Mouse (Mus musculus) granulocyte monocyte progenitor cell, adult 5-6 weeks (primary cell): ENCODE measurements around the gene Nipal4. TPM values are rescaled to one million over a fixed set of nuclear protein-coding genes. Genes with fewer than 3 reads are reported as not detected.
"Not testable (repeated sequence)": the region's sequence is repeated elsewhere in the genome, so short reads cannot be mapped to it uniquely, and the experiment has no call there.

Experiments
- ATAC-seq: replicated peaks from 2 replicates; pipeline ENCODE4 v1.8.0; 2016; ENCODE audit warnings: mild to moderate bottlenecking, moderate TSS enrichment, inconsistent platforms; ENCODE audit not compliant: poor library complexity, severe bottlenecking
- total RNA-seq, 2 experiments: library from RNA; stranded (forward) in 1 of 2; stranded (reverse) in 1 of 2; fragments of 200-712, 200-1000 nt in 1 of 2; fragments of >200 nt in 1 of 2; fragmentation: Nextera tagmentation in 1 of 2; gene quantifications; 2 replicates each; pipeline ENCODE4 v1.2.3; 2014 to 2017

Gene Nipal4
- not detected in 2 replicates for total RNA-seq (2014; fragmentation: Nextera tagmentation)
- total RNA-seq (2017): not detected in 2 replicates

- ATAC-seq: peak; percentile 55
Measured at GRCm38 (mm10) chr11:46165866-46166585, at the start of gene Nipal4. Gene Nipal4, minus strand, starts transcription at chr11:46166508.

GRCm38 (mm10) chr11:46215354-46215753 is 49.0 kb upstream of the Nipal4 start:
- ATAC-seq: peak; percentile 84

- ATAC-seq: no peak
Measured at GRCm38 (mm10) chr11:46214368-46215230, 48.3 kb upstream of the Nipal4 start.

GRCm38 (mm10) chr11:46213844-46214243 is 47.5 kb upstream of the Nipal4 start:
- ATAC-seq: no peak

GRCm38 (mm10) chr11:46211858-46212257 is 45.5 kb upstream of the Nipal4 start:
- no peak for ATAC-seq

- no peak for ATAC-seq
Measured at GRCm38 (mm10) chr11:46209884-46210283, 43.6 kb upstream of the Nipal4 start.

- ATAC-seq: no peak
Measured at GRCm38 (mm10) chr11:46205639-46206409, 39.5 kb upstream of the Nipal4 start.

- ATAC-seq: no peak
Measured at GRCm38 (mm10) chr11:46204841-46205240, 38.5 kb upstream of the Nipal4 start.

GRCm38 (mm10) chr11:46202547-46202887 is 36.2 kb upstream of the Nipal4 start:
- ATAC-seq: no peak

GRCm38 (mm10) chr11:46201636-46202546 is 35.6 kb upstream of the Nipal4 start:
- no peak for ATAC-seq

GRCm38 (mm10) chr11:46200664-46201063 is 34.4 kb upstream of the Nipal4 start:
- ATAC-seq: no peak

- no peak for ATAC-seq
Measured at GRCm38 (mm10) chr11:46194175-46194574, 27.9 kb upstream of the Nipal4 start.

GRCm38 (mm10) chr11:46188283-46188682 is 22.0 kb upstream of the Nipal4 start:
- no peak for ATAC-seq

GRCm38 (mm10) chr11:46185486-46185885 is 19.2 kb upstream of the Nipal4 start:
- no peak for ATAC-seq

- ATAC-seq: no peak
Measured at GRCm38 (mm10) chr11:46184946-46185345, 18.6 kb upstream of the Nipal4 start.

GRCm38 (mm10) chr11:46182031-46182430 is 15.7 kb upstream of the Nipal4 start:
- not testable (repeated sequence) for ATAC-seq

GRCm38 (mm10) chr11:46177246-46178043 is 11.1 kb upstream of the Nipal4 start:
- no peak for ATAC-seq

GRCm38 (mm10) chr11:46176155-46176554 is 9.8 kb upstream of the Nipal4 start:
- no peak for ATAC-seq

- ATAC-seq: no peak
Measured at GRCm38 (mm10) chr11:46172128-46172527, 5.8 kb upstream of the Nipal4 start.
